Mouse (Mus musculus): Measurements from ENCODE around the gene Spc24.

- TF ChIP-seq CTCF (IDR thresholded peaks at IDR 0.05; ENCODE audit: low read depth, low read length): no peak
- TF ChIP-seq POLR2A (IDR thresholded peaks at IDR 0.05; ENCODE audit: borderline replicate concordance, low read depth, low read length): no peak
These were observed 8.7 kb upstream of the Spc24 start for GRCm38 (mm10) chr9:21768511-21769411.

Measured in bone marrow macrophage, adult 2 months (primary cell).